Mouse (Mus musculus): Measurements from ENCODE around the gene D430041D05Rik. TPM values are rescaled to one million over a fixed set of nuclear protein-coding genes. Genes with fewer than 3 reads are reported as not detected.

The D430041D05Rik gene
- not detected in 2 replicates for polyA plus RNA-seq (2012)

GRCm38 (mm10) chr2:104410963-104411545 is at the start of gene D430041D05Rik:
Gene D430041D05Rik, minus strand, starts transcription at chr2:104411013.

GRCm38 (mm10) chr2:104122505-104123378 is 288.1 kb downstream of the D430041D05Rik start, which contains the start of gene A930018P22Rik:
Gene A930018P22Rik, plus strand, starts transcription at chr2:104122769.

GRCm38 (mm10) chr2:104095741-104096213 is 315.0 kb downstream of the D430041D05Rik start, which contains the start of gene Cd59a:
Gene Cd59a, plus strand, starts transcription at chr2:104095801.

Other genes with a start within 250 kb of the D430041D05Rik start
- 8.2 and 10.7 TPM in 2 replicates for gene Hipk3, start 83.4 kb upstream of the D430041D05Rik start, polyA plus RNA-seq (2012)
- 4.3 and 4.7 TPM in 2 replicates for gene Cstf3, start 179.5 kb upstream of the D430041D05Rik start, polyA plus RNA-seq (2012)